Mouse (Mus musculus) left cerebral cortex, postnatal 4 days (tissue): ENCODE measurements at regions not wholly inside any gene's neighbourhood (a gene's known extent, or its start where the extent isn't known, plus 50 kb on each side); places are given as distances from the start of the nearest gene placed in this dataset.

Experiments used
- DNase-seq: peaks from one replicate; pipeline ENCODE4 v3.0.0-alpha.2; 2022
- intact Hi-C: fragments of 180-260 bp; cut with DNase I; formaldehyde crosslinking; loops from one replicate; pipeline ENCODE4 v1.15.1; 2025

GRCm38 (mm10) chr2:53850815-53851528, 234.4 kb downstream of the Rprm start:
- intact Hi-C loops: no loop called here
- no peak for DNase-seq
